Mouse (Mus musculus) layer of hippocampus, adult 2 months (tissue): ENCODE data around the gene Zfp319. TPM values are rescaled to one million over a fixed set of nuclear protein-coding genes. Genes with fewer than 3 reads are reported as not detected.

ENCODE experiments used
- DNase-seq, 2 experiments: peaks; one replicate each; pipeline ENCODE4 v3.0.0; 2022; ENCODE audit warnings: low spot score in 2 of 2
- H3K27ac ChIP-seq: fragments of 200-600 bp; 2 replicates; pipeline ENCODE4 v1.8.1; 2022
- H3K4me3 ChIP-seq: fragments of 200-600 bp; 2 replicates; pipeline ENCODE4 v1.8.1; 2022; ENCODE audit warnings: mild to moderate bottlenecking
- CTCF ChIP-seq: fragments of 200-600 bp; conservative IDR thresholded peaks from 2 replicates; pipeline ENCODE4 v1.8.1; 2022; ENCODE audit warnings: antibody characterized with exemption, mild to moderate bottlenecking, moderate library complexity
- total RNA-seq, 2 experiments: library from RNA; stranded (reverse); gene quantifications; 2 replicates each; pipeline ENCODE4 v1.2.3; 2021

The Zfp319 gene
- total RNA-seq, 2 experiments from 2014 or later = 15.0 to 16.7 TPM

GRCm38 (mm10) chr8:95344668-95345067 lies 12.9 kb upstream of the Zfp319 start:
- peak; percentile 71 for TF ChIP-seq CTCF
- no peak for DNase-seq
- H3K4me3 ChIP-seq = no peak overlapping the region
- no peak overlapping the region for H3K27ac ChIP-seq

GRCm38 (mm10) chr8:95341721-95342120 lies 10.0 kb upstream of the Zfp319 start:
- no peak for DNase-seq
- no peak for TF ChIP-seq CTCF
- no peak overlapping the region for H3K27ac ChIP-seq
- no peak overlapping the region for H3K4me3 ChIP-seq

GRCm38 (mm10) chr8:95336363-95336762 lies 4.6 kb upstream of the Zfp319 start:
- no peak for DNase-seq
- no peak for TF ChIP-seq CTCF
- no peak overlapping the region for H3K27ac ChIP-seq
- no peak overlapping the region for H3K4me3 ChIP-seq

GRCm38 (mm10) chr8:95335706-95336105 lies 4.0 kb upstream of the Zfp319 start:
- TF ChIP-seq CTCF = no peak
- no peak for DNase-seq
- no peak overlapping the region for H3K27ac ChIP-seq
- no peak overlapping the region for H3K4me3 ChIP-seq

- no peak; the same call in 1 of the 2 replicates for TF ChIP-seq CTCF
- Histone ChIP-seq H3K4me3 (peak overlapping the region; percentile 96), H3K27ac (peak overlapping the region; percentile 97)
- no peak for DNase-seq
Observed at GRCm38 (mm10) chr8:95332437-95333199, 868 bp upstream of the Zfp319 start.

- H3K27ac ChIP-seq = peak overlapping the region; percentile 97
- peak overlapping the region; percentile 96 for H3K4me3 ChIP-seq
- no peak for TF ChIP-seq CTCF
- DNase-seq = peak in 1 of 2 experiments; percentile 47
Observed at GRCm38 (mm10) chr8:95331156-95331719, 512 bp downstream of the Zfp319 start.

- DNase-seq = no peak
- Histone ChIP-seq H3K27ac (peak overlapping the region; percentile 97; the same call in 1 of the 2 replicates), H3K4me3 (peak overlapping the region; percentile 96)
- no peak for TF ChIP-seq CTCF
Observed at GRCm38 (mm10) chr8:95330367-95330766, 1.4 kb downstream of the Zfp319 start.

- H3K4me3 ChIP-seq = no peak overlapping the region
- no peak for DNase-seq
- no peak for TF ChIP-seq CTCF
- H3K27ac ChIP-seq = no peak overlapping the region
Observed at GRCm38 (mm10) chr8:95327866-95328465, 3.8 kb downstream of the Zfp319 start.

GRCm38 (mm10) chr8:95326822-95327221 lies 4.9 kb downstream of the Zfp319 start:
- no peak for TF ChIP-seq CTCF
- DNase-seq = no peak
- H3K4me3 ChIP-seq = no peak overlapping the region
- no peak overlapping the region for H3K27ac ChIP-seq

- H3K27ac ChIP-seq = peak overlapping the region; percentile 28; the same call in 1 of the 2 replicates
- DNase-seq = no peak
- no peak overlapping the region for H3K4me3 ChIP-seq
- no peak for TF ChIP-seq CTCF
Observed at GRCm38 (mm10) chr8:95324646-95325045, 7.1 kb downstream of the Zfp319 start.

- TF ChIP-seq CTCF = no peak
- DNase-seq = no peak
- Histone ChIP-seq H3K4me3 (no peak overlapping the region), H3K27ac (no peak overlapping the region)
Observed at GRCm38 (mm10) chr8:95323201-95323600, 8.5 kb downstream of the Zfp319 start.

GRCm38 (mm10) chr8:95320224-95321139 lies 11.3 kb downstream of the Zfp319 start:
- DNase-seq = no peak
- no peak overlapping the region for H3K27ac ChIP-seq
- H3K4me3 ChIP-seq = peak overlapping the region; percentile 45
- TF ChIP-seq CTCF = peak; percentile 56
